Mouse (Mus musculus): ENCODE measurements at regions not wholly inside any gene's neighbourhood (a gene's known extent, or its start where the extent isn't known, plus 50 kb on each side); places are given as distances from the start of the nearest gene placed in this dataset.

DNA sequence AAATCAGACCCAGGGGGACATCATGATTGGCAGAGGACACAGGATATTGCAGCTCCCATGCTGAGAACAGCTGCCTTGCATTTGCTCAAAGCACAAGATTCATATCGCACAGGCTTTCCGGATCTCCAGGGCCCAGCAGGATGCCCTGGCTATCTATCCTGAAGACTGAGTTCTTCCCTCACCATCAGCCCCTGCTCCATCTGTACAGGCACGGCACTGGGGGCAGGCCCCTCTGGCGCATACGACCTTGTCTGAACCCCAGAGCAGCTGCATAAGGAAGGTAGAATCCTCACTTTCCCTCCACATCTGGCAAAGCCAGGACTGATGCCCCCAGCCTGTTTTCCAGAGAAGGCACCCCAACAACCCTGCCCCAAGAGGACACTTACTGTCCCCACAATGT, 266.8 kb downstream of the Tns1 start:
- DNase-seq = no peak

GRCm38 (mm10) chr1:73856811-73857210, 267.4 kb downstream of the Tns1 start:
- no peak for DNase-seq

GRCm38 (mm10) chr1:73855306-73855705, 268.9 kb downstream of the Tns1 start:
- DNase-seq = no peak

DNA sequence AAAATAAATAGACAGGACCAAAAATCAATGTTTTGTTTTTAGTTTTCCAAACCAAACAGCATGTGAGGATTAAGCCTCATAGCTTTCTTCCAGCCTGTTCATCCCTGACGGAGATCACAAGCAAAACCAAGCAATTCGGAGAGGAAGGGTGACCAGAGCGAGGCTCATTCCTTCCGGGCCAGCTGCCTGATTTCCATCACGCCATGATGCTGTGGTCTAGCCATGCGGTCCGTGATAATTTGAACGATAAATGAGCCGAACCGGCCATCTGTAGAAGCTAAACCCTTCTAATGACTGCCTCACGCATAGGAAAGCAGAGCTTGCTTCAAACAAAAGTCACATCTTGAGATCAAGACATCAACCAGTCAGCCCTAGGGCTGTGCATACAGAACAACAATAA, 270.4 kb downstream of the Tns1 start:
- DNase-seq = no peak

- no peak for DNase-seq
These were observed 273.9 kb downstream of the Tns1 start for GRCm38 (mm10) chr1:73850173-73851014.

GRCm38 (mm10) chr1:73848370-73848769, 275.9 kb downstream of the Tns1 start:
- no peak for DNase-seq

DNA sequence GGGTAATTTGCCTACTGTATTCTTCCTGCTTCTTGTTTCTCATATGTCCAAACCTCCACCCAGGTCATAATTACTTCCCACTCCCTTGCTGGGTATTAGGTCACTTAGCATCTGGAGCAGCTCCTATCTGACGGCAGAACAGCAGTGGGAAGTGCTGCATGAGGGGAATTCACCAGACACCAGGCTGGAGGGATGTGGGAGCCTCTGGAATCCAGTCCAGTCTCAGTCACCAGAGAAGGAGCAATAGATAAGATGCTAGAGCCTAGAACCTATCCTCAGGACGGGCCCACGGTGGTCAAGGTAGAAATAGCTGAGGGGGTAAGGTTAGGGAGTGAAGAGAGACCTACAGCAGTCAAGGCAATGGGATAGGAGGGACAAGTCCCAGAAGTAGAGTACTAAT, 277.1 kb downstream of the Tns1 start:
- no peak for DNase-seq

- DNase-seq = no peak
These were observed 279.1 kb downstream of the Tns1 start for GRCm38 (mm10) chr1:73845115-73845514.

DNA sequence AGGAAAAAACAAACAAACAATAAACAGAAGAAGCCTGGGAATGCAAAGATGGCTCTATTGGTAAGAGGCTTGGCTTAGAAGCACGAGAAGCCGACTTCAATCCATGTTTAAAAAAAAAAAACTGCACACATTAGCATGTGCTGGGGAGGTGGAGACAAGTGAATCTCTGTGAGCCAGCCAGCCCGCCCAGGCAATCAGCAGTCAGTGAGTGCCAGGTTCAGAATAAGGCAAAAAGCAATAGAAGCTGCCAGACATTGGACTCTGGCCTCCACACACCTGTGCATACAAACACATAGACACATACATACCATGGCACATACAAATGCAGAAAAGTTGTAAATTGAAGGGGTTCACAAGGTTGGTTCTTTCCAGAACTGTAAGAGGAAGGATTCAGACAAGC, 279.7 kb downstream of the Tns1 start:
- no peak for DNase-seq

DNA sequence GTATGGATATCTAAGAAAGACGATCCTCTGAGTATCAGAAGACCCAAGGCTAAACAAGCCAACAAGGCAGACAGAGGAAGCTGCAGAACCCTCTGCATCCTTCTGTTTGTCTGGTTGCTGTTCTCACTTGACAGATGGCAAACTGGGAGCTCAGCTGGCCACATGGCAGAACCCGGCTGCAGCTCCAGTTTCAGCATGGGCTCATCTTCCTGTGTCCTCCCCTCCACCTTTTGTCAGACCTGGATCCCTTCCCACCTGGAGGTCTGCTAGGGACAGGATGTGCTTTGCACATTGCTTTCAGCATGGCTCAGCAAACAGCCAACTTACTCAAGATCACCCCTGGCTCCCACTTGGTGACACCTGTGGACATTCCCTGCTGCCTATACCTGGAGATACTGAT, 284.9 kb downstream of the Tns1 start:
- DNase-seq = no peak

DNA sequence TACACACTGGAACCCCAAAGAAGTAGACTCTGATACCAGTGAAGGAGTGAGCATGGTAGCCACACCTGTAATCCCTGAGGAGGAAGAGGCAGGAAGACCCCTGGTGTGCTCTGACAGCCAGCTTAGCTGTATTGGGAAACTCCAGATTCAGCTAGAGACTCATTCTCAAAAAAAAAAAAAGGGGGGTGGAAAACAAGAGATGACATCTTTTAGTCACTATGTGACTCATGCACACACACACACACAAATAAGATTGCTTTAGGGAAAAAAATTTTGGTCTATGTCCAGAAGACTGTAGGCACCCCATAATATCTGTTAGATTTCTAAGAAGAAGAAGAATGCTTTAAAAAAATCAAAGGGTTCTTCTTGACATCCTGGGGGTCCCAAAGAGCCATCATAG, 287.6 kb downstream of the Tns1 start:
- no peak for DNase-seq

- no peak for DNase-seq
These were observed 289.7 kb downstream of the Tns1 start for GRCm38 (mm10) chr1:73834566-73834965.

- no peak for DNase-seq
These were observed 293.6 kb downstream of the Tns1 start for GRCm38 (mm10) chr1:73830486-73831132.

- DNase-seq = no peak
These were observed 295.3 kb downstream of the Tns1 start for GRCm38 (mm10) chr1:73828996-73829395.

DNA sequence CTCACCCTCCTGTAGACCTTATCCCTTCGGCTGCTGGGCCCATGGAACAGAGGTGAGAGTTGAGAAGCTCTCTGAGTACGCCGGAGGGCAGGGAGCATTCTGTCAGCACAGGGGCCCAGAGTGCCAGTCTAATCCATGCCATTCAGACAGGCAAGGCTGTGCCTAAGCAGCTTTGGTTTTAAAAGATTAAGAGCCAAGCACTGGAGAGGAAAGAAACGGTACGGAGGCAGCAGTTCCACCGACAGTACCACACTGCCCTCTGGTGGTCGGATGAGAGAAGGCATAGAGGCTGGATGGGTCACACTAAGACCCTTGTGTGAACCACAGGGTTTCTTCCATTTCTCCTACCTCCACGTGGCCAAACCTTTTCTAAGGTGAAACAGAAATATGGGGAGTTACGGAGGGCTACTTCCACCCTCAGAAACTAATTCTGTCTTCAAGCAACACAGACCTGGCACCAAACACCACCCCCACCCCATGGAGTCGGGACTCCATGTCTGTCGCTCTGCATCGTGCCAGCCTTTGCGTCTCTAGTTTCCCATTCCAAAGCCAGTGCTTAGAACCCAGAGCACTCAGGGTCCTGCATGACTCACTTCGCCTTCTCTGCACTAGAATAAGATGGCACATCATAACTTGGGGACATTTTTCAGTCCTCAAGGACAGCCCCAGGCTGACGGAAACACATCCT, 297.9 kb downstream of the Tns1 start:
- peak; percentile 87 for DNase-seq

DNA sequence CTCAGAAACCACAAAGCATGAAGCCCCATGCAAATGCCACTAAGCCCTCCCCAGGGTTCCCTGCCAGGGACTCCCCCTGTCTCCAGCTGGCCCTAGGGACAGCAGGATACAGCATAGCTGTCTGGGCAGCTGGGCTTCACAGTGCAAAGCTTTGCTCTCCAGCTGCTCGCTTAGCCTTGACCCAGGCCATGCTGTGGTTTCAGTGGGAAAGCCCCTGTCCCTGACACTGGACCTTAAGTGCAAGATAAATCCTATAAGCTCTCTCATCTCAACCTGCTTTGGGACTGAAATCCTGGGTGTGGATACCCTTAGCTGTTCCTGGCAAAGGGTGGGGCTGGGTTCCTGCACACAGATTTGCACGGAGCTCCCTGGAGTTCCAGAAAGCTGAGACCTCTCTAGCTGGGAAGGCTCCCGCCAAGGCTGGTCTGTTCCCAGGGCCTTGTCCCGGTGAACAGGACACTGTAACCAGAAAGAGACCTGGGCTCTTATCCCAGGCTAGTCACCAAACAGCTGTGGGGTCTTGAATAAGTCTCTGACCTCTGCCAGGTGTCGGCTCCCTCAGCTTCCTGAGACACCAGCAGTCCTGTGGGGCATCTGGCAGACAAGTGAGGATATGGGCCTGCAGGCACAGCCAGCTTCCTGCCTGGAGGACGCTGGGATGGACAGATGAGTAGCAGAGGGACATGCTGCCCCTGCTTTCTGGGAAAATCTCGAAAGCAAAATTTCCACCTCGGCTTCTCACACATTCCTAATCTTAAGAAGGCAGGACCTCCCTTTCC, 299.7 kb downstream of the Tns1 start:
- peak; percentile 40 for DNase-seq

- peak; percentile 14 for DNase-seq
These were observed 300.5 kb downstream of the Tns1 start for GRCm38 (mm10) chr1:73823726-73824125.

DNA sequence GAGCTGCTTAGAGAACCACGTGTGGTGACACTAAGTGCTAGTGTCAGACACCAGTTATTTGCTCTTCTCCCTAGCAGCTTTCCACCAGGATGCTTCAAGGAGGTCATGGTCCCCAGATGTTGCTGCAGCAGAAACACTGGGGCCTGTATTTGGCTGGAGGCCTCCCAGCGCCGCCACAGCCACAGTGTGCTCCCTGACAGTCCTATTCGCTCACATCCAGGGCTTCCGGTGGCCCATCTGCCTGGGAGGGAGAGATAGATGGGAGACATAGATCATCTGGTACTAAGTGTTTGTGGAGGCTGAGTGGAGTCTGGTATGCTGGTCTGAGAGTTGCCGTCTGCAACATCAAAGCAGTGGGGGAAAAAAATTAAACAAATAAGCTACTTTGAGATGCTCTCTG, 301.6 kb downstream of the Tns1 start:
- DNase-seq = no peak

DNA sequence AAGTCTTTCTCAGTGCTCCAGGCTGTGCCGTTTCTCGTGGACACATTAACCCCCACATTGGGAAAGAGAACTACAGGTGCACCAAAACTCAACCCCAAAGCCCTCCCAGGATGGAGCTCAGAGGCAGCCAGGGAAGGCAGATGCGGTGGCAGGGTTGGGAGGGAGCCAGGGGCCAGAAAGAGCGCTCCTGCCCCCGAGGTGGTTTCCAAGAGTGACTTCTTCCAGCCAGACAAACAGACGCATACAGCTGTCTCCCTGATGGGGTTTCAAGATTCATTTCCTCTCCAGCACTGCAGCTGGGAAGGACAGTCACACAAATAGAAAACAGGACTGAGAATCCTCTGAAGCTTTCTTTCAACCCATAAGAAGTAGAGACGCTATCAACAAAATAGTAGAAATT, 303.5 kb downstream of the Tns1 start:
- no peak for DNase-seq

GRCm38 (mm10) chr1:73807206-73807605, 317.0 kb downstream of the Tns1 start:
- DNase-seq = no peak

DNA sequence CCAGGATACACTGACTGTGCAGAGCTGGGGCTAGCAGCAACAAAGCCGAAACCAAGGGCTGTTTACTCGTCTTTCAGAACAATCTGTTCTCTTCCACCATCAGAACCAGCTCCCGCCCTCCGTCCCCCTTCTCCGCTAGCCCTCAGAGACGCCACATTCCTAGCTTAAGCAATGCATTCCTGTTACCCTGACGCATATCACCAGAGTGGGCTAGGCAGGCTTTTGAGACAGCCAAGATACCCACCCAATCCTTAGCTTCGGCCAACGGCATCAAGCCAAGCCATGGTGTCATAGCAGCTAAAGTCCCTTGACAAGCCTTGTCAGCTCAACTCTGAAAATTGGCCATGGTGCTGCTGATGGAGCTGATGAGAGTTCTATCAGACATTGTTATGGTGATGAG, 319.1 kb downstream of the Tns1 start:
- no peak for DNase-seq

- no peak for DNase-seq
These were observed 324.3 kb downstream of the Tns1 start for GRCm38 (mm10) chr1:73799996-73800395.

GRCm38 (mm10) chr1:73799246-73799645, 325.0 kb downstream of the Tns1 start:
- peak; percentile 12 for DNase-seq
